Mouse (Mus musculus): ENCODE results near the gene Serhl. TPM values are rescaled to one million over a fixed set of nuclear protein-coding genes. Genes with fewer than 3 reads are reported as not detected.

Gene Serhl
- polyA plus RNA-seq, 1 experiment from 2014 or later: 58.9 TPM

DNA sequence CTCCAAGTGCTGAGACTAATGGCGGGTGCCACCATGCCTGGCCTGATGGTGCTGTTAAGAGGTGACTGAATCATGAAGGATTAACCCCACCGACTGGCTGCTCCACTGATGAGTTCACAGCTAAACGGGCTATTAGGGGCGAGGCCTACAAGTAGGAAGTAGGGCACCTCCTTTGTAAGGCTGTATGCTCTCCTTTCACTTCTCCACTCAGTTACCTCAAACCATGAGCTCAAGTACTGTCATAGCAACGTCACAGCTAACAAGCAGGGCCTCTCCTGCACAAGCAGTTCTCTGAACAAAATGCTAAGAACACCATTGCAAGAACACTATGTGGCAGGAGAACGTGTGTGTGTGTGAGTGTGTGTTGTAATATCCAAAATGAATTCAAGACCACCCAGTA lies 56.2 kb downstream of the Serhl start:
- H3K4me1 ChIP-seq (replicated peaks): peaks cover 32% of the 10 kb centered on the region
- no peaks in the 10 kb centered on the region for H3K9me3 ChIP-seq
- WGBS: 97% methylated on average over 6 of the region's 6 CpGs
- H3K27ac ChIP-seq: no peak overlapping the region
- H3K36me3 ChIP-seq: peaks cover 67% of the 10 kb centered on the region
- H3K27me3 ChIP-seq (ENCODE audit: insufficient read depth, poor library complexity, severe bottlenecking): no peaks in the 10 kb centered on the region
- no peak overlapping the region for H3K4me3 ChIP-seq
- no peak for DNase-seq (ENCODE audit: low spot score)

DNA sequence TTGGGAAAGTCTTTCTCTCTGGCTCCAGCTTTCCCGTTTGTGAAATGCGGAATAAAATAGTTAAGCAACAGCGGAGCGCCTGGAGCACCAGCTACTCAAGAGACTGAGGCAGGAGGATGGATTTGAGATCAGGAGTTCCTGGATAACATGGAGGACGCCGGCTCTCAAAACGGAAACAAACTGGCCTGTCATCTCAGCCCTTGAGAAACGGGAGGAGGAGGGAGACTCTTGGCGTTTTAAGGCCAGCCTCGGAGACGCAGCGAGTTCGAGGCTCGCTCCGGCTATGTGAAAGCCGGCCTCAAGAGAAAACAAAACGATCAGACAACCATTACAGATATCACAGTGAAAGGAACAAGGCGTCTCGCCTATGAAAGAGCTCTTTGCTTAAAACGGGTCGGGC lies 59.1 kb downstream of the Serhl start:
- Histone ChIP-seq H3K9me3 (no peaks in the 10 kb centered on the region), H3K27ac (peak overlapping the region; percentile 99), H3K36me3 (peaks cover 48% of the 10 kb centered on the region), H3K27me3 (ENCODE audit: insufficient read depth, poor library complexity, severe bottlenecking) (no peaks in the 10 kb centered on the region), H3K4me3 (peak overlapping the region; percentile 96), H3K4me1 (replicated peaks) (peaks cover 19% of the 10 kb centered on the region)
- no peak for DNase-seq (ENCODE audit: low spot score)
- WGBS: 4% methylated on average over 21 of the region's 21 CpGs

DNA sequence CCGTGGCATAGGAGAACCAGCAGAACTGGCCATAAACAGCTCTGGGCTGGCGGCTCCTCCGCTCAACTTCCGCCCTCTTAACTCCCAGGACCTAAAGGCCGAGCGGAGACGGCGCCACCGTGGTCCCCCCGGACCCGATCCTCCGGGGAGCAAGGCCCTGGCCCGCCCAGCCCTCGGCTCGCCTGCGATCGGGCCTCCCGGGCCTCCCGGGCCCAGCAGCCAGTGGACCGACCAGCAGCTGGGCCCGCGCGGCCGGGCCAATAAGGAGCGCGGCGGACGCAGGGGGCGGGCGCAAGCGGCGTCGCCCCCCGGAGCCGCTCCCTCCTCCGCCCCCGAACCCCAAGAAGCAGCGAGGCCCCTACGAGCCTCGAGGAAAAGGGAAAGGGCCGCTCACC lies 59.5 kb downstream of the Serhl start:
- DNase-seq (ENCODE audit: low spot score): no peak
- peaks cover 17% of the 10 kb centered on the region for H3K4me1 ChIP-seq (replicated peaks)
- no peaks in the 10 kb centered on the region for H3K27me3 ChIP-seq (ENCODE audit: insufficient read depth, poor library complexity, severe bottlenecking)
- H3K36me3 ChIP-seq: peaks cover 50% of the 10 kb centered on the region
- WGBS: under 1% methylated on average over 31 of the region's 41 CpGs
- no peaks in the 10 kb centered on the region for H3K9me3 ChIP-seq
- peak overlapping the region; percentile 96 for H3K4me3 ChIP-seq
- peak overlapping the region; percentile 99 for H3K27ac ChIP-seq

DNA sequence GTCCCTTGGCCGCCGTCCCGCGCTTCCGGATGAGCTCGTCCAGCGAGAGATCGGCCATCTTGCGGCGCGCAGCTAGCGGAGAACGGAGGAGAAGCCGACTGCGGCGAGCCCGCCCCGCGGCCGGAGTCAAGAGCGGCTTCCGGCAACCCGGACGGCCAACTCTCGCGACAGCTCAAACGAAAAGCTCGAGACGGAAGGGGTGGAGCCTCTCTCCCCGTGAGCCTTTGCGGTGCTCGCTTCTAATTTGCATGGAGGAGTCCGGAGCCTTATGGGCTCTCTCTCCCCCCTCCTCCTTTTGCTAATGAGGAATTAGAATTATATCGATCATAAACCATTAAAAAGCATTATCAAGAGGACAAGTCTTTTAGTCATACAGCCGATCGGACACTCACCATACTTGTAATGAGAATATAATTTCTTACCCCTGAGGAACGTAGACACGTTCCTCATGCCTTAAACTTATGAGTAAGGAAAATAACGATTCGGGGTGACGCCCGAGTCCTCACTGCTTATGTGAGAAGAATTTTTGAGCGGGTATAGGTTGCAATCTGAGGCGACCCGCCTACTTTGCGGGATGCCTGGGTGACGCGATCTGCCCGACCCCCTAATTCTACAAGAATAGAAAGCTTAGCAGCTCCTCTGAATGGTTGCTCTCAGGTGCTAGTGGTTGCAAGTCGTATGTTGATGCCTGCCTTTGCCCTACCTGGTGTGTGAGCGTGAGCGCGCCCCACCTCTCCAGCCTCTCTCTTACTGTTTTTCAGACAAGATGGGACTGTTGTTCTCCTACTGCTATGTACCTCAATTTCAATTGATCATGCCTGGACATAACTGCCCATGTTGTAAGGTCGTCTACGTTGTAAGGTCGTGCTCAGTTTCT lies 60.1 kb downstream of the Serhl start, which contains the start of gene Poldip3:
TSS of gene Poldip3 (minus strand) at position 189 of the 877 bp plus-strand sequence.
- under 1% methylated on average over 56 of the region's 56 CpGs for WGBS
- H3K27me3 ChIP-seq (ENCODE audit: insufficient read depth, poor library complexity, severe bottlenecking): no peaks in the 10 kb centered on the region
- no peaks in the 10 kb centered on the region for H3K9me3 ChIP-seq
- DNase-seq (ENCODE audit: low spot score): peak; percentile 96
- H3K27ac ChIP-seq: peak within 1 kb of the TSS; percentile 99
- peaks cover 17% of the 10 kb centered on the region for H3K4me1 ChIP-seq (replicated peaks)
- H3K4me3 ChIP-seq: peak within 1 kb of the TSS; percentile 96
- H3K36me3 ChIP-seq: peaks cover 51% of the 10 kb centered on the region

DNA sequence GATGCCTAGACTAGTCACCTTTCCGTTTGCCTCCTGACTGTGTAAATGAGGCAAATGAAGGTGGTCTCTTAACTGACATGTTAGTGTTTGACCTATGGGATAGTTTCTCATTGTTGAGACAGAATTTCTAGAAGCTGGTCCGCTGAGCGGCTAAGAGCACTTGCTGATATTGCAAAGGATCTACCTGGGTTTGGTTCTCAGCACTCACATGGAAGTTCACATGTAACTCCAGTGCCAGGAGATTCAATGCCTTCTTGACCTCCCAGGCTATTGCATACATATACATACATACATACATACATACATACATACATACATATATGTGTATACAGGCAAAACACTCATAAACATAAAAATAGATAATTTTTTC lies 60.8 kb downstream of the Serhl start:
- 35% methylated on average over 3 of the region's 3 CpGs for WGBS
- peak overlapping the region; percentile 99 for H3K27ac ChIP-seq
- no peaks in the 10 kb centered on the region for H3K27me3 ChIP-seq (ENCODE audit: insufficient read depth, poor library complexity, severe bottlenecking)
- peaks cover 12% of the 10 kb centered on the region for H3K4me1 ChIP-seq (replicated peaks)
- DNase-seq (ENCODE audit: low spot score): no peak
- H3K4me3 ChIP-seq: peak overlapping the region; percentile 96
- peaks cover 49% of the 10 kb centered on the region for H3K36me3 ChIP-seq
- no peaks in the 10 kb centered on the region for H3K9me3 ChIP-seq

DNA sequence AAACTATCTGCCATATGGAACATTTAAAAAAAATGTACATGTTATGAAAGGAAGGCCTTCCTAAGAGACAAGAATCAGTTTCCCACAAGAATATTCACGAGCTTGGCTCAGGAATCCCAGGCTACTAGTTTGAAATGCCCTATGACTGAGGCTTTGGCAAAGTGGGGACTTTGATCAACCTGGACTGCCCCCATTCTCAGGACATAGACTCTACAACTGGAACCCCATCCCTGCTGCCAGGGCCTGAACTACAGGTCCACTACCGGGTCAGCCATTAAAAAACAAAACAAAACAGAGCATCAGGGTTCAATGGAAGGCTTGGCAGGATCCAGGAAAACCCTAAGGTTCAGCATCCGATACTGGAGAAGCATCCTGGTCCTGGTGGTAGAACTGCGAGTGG lies 61.4 kb downstream of the Serhl start:
- no peak overlapping the region for H3K27ac ChIP-seq
- 87% methylated on average over 4 of the region's 4 CpGs for WGBS

DNA sequence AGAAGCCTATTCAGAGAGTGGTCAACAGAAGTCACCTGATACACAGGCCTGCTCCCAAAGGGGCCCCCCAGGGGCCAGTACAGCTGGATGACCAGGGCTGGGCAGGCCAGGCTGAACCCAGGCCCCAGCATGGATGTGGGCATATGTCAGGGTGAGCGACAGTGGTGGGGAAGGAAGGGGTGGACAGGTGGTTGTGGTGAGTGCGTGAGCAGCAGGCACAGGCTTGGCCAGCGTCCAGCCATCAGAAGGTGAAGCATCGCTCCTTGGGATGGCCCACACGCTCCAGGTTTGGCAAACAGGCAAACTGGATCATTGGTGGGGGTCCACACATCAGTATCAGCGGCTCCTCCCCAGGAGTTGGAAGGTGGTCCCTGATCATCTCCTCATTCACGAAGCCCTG lies 65.0 kb downstream of the Serhl start:
- Histone ChIP-seq H3K4me1 (replicated peaks) (0 out of 2 replicates have a peak, but pooled peaks cover 4% of the 10 kb centered on the region), H3K4me3 (no peak overlapping the region), H3K27ac (no peak overlapping the region), H3K27me3 (ENCODE audit: insufficient read depth, poor library complexity, severe bottlenecking) (no peaks in the 10 kb centered on the region), H3K9me3 (no peaks in the 10 kb centered on the region), H3K36me3 (peaks cover 61% of the 10 kb centered on the region)
- no peak for DNase-seq (ENCODE audit: low spot score)
- WGBS: 98% methylated on average over 7 of the region's 7 CpGs

More for the DNA sequence above, 61.4 kb downstream of the Serhl start:
- H3K4me3 ChIP-seq: no peak overlapping the region
- no peak for DNase-seq (ENCODE audit: low spot score)
- H3K36me3 ChIP-seq: peaks cover 49% of the 10 kb centered on the region
- no peaks in the 10 kb centered on the region for H3K9me3 ChIP-seq
- H3K27me3 ChIP-seq (ENCODE audit: insufficient read depth, poor library complexity, severe bottlenecking): no peaks in the 10 kb centered on the region
- H3K4me1 ChIP-seq (replicated peaks): peaks cover 12% of the 10 kb centered on the region

DNA sequence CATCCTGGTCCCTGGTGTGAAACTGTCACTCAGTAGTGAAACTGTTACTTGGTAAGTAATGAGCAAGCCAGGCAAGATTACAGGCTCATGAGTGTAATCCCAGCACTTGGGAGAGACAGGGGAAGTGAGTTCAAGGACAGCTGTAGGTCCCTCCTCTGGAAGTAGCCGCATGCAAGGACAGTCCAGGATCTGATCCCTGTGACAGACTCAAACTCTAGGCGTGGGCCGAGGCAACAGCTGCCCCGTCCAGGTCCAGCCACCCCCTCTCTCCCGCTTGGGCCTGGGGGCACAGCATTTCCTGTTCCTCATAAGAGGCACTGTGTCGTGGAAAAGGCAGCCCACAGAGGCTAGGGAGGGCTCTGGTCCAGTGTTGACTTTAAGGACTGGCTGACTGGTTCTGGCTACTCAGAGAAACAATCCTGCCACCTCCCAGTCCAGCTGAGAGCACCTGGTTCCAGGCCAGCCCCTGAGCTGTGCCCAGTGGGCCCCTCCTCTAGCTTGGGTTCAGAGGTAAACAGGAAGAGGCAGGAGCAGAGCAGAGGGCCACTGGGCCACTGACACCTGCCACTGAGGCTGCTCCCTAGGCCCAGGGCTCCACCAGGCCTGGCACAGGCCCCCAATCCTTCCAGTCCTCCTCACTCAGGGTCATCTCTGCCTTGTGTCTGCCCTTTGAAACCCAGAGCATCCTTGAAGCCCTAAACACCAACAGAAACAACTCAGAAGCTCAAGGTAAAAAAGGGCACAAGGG lies 66.5 kb downstream of the Serhl start:
- no peak overlapping the region for H3K4me3 ChIP-seq
- peaks cover 9% of the 10 kb centered on the region for H3K4me1 ChIP-seq (replicated peaks)
- no peak for DNase-seq (ENCODE audit: low spot score)
- H3K27ac ChIP-seq: no peak overlapping the region
- peaks cover 76% of the 10 kb centered on the region for H3K36me3 ChIP-seq
- no peaks in the 10 kb centered on the region for H3K9me3 ChIP-seq
- 83% methylated on average over 6 of the region's 6 CpGs for WGBS
- no peaks in the 10 kb centered on the region for H3K27me3 ChIP-seq (ENCODE audit: insufficient read depth, poor library complexity, severe bottlenecking)

DNA sequence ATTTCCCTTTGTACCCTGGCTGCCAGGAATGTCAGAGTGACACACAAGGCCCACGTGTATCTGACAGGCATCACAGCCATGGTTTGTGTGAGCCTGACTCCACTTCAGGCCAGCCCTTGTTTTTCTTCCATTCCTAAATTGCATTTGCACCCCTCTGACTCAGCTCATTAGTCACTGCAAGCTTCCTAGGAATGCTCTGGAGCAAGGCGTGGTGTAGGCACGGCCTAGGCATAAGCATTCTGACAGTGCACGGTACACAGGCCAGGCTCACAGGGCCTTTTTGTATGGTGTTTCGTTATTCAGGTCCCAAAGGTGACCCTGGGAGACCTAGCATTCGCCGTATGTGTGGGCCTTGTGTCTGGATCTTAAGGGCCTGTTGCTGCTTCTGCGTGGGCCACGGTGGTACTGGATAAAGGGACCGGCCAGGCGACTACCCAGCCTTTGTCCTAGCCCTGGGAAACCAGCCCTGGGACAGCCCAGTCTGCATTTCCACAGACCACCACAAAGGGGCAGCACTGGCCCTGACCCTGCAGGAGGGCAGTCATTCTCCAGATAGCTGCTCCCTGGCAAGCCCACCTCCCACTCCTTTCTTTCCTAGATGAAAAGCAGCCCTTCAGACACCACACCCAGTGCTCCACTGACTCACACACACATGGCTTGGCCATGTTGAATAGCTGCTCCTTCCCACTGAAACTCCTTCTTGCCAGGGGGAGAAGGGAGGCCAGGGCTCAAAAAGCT lies 67.8 kb downstream of the Serhl start:
- 77% methylated on average over 11 of the region's 11 CpGs for WGBS
- Histone ChIP-seq H3K27me3 (ENCODE audit: insufficient read depth, poor library complexity, severe bottlenecking) (peaks cover 2% of the 10 kb centered on the region; the same call in 1 of the 2 replicates), H3K36me3 (peaks cover 87% of the 10 kb centered on the region), H3K9me3 (no peaks in the 10 kb centered on the region), H3K27ac (peak overlapping the region; percentile 17; the same call in 1 of the 2 replicates), H3K4me1 (replicated peaks) (peaks cover 21% of the 10 kb centered on the region), H3K4me3 (no peak overlapping the region)
- DNase-seq (ENCODE audit: low spot score): peak; percentile 67

DNA sequence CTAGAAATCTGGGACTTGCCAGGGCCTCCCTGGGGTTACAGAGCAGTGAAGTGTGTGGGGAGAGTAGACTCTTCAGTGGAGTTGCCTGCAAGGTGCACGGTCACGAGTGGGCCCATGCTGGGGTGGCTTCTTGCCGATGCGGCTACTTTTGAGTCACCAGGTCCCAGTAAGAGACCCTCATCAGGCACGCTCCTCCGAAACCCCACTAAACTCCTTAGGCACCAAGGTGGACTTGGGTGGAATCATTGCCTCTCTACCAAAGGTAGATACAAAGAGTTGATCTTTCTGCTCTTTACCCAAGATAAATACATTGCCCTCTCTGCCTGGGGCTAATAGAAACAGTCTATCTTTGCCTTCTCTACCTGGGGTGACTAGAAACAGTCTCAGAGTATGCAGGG lies 68.4 kb downstream of the Serhl start:
- H3K36me3 ChIP-seq: peaks cover 92% of the 10 kb centered on the region
- H3K4me1 ChIP-seq (replicated peaks): peaks cover 27% of the 10 kb centered on the region
- WGBS: 96% methylated on average over 6 of the region's 6 CpGs
- no peak for DNase-seq (ENCODE audit: low spot score)
- H3K27me3 ChIP-seq (ENCODE audit: insufficient read depth, poor library complexity, severe bottlenecking): peaks cover 8% of the 10 kb centered on the region; the same call in 1 of the 2 replicates
- no peaks in the 10 kb centered on the region for H3K9me3 ChIP-seq
- H3K27ac ChIP-seq: peak overlapping the region; percentile 17; the same call in 1 of the 2 replicates
- no peak overlapping the region for H3K4me3 ChIP-seq

DNA sequence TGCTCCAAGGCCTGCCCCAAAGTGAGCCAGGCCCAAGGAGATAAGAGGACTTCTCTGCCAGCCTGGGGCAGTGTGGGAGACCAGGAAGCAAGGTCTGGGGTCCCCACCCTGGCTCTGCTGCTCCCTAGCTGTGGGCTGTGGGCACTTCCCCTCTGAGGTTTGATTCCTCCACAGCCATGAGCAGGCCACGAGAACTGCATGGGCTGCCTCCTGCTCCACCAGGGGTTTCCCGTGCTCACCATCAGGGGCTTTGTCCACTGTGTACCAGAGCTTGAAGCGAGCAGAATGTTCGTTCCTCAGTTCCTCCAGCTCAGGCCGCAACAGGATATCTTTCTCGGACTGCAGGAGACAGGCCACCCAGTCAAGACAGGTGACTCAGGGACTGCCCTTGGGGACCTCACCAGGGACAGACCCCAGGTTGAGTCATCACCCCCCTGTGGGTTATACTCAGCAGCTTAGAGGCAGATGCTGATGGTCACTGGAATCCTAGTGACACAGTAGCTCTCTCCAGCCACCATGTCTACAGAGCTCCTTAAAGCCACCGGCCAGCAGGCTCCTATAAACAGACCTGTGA lies 69.4 kb downstream of the Serhl start:
- no peak for DNase-seq (ENCODE audit: low spot score)
- Histone ChIP-seq H3K27ac (peak overlapping the region; percentile 35; the same call in 1 of the 2 replicates), H3K36me3 (peaks cover 91% of the 10 kb centered on the region), H3K27me3 (ENCODE audit: insufficient read depth, poor library complexity, severe bottlenecking) (peaks cover 8% of the 10 kb centered on the region; the same call in 1 of the 2 replicates), H3K4me1 (replicated peaks) (peaks cover 33% of the 10 kb centered on the region), H3K4me3 (no peak overlapping the region), H3K9me3 (no peaks in the 10 kb centered on the region)
- 92% methylated on average over 7 of the region's 7 CpGs for WGBS

DNA sequence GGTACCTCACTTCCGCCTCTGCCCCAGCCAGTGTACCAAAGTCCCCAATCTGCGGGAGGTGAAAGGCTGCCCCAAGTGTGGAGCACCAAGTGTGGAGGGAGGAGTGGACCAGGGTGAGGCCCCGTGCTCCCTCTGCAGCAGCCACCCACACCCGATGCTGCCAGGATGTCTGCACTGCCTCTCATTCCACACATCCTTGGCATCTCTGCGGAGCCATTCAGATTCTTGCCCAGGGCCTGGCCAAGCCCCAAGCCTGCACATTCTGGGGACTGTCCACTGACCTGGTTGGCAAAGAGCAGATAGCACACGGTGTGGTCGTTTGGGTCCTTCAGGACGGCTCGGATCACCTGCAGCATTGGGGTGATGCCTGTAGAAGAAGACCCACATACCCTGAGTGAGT lies 70.5 kb downstream of the Serhl start:
- 95% methylated on average over 9 of the region's 9 CpGs for WGBS
- no peak for DNase-seq (ENCODE audit: low spot score)
- Histone ChIP-seq H3K27ac (peak overlapping the region; percentile 12; the same call in 1 of the 2 replicates), H3K9me3 (no peaks in the 10 kb centered on the region), H3K36me3 (peaks cover 85% of the 10 kb centered on the region), H3K27me3 (ENCODE audit: insufficient read depth, poor library complexity, severe bottlenecking) (peaks cover 8% of the 10 kb centered on the region; the same call in 1 of the 2 replicates), H3K4me3 (no peak overlapping the region), H3K4me1 (replicated peaks) (peaks cover 35% of the 10 kb centered on the region)
